Mouse (Mus musculus) ovary, postnatal 36 days (tissue): ENCODE data around the gene Cdc123.

ENCODE experiments used
- DNase-seq: peaks from one replicate; pipeline ENCODE4 v3.0.0; 2022; ENCODE audit warnings: low spot score, mixed read lengths

Cdc123 gene

GRCm38 (mm10) chr2:5804440-5805045, 40.4 kb downstream of the Cdc123 start:
- no peak for DNase-seq

GRCm38 (mm10) chr2:5801927-5802590, 42.9 kb downstream of the Cdc123 start:
- DNase-seq = no peak

GRCm38 (mm10) chr2:5801182-5801640, 43.8 kb downstream of the Cdc123 start:
- DNase-seq = no peak

DNA sequence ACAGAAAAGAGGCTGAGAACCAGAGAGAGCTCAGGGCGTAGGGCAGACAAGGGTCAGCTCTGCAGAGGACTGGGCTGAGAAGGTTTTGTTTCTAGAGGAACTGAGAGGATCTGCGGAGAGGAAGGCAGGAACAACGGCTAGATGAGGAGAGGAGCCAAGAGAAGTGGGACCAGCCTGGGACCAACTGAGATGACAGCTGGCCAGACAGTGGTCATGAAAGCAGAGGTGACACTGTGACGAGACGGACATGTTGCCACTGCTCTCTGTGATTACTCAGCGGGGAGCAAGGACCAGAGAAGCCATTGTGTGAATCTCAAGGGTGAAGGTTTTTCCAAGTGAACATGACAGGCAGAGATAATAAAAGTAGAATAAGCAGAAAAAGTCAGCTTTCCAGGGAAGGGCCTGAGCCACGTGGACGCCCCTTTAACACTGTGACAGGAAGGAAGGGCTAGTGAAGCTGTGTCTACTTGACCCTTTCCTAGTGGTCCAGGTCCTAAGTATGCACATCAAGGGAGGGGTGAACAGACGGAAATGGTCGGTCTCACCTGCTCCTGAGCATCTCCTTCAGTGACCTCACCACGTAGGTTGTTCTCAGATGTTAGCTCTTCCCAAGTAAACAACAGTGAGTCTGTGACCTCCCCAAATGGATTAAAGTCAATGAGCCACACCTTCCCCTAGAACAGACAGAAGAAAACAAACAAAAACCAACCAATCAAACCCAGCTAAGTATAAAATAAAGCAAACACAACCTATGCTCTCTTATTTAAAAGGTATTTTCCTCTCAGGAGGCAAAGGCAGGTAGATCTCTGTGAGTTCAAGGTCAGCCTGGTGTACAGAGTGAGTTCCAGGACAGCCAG, 46.9 kb downstream of the Cdc123 start:
- DNase-seq = no peak

DNA sequence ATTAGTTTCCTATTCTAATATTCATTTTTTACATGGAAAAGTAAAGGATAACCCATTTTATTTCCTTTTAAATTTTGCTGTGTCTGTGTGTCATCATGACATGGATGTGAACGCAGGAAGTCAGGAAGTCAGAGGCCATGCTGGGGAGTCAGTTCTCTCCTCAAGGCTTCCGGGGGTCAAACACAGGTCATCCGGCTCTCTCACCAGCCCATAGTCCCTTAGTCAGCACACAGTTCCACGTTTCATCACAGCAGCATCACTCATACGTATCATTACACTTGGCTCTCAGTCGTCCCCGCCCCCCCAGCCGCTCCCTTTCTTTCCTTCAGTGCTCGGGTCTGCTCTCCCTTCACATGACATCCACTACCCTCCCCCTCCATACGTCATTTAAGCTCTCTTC, 51.2 kb downstream of the Cdc123 start:
- DNase-seq = no peak

- no peak for DNase-seq
Observed at GRCm38 (mm10) chr2:5792056-5792455, 52.9 kb downstream of the Cdc123 start.

DNA sequence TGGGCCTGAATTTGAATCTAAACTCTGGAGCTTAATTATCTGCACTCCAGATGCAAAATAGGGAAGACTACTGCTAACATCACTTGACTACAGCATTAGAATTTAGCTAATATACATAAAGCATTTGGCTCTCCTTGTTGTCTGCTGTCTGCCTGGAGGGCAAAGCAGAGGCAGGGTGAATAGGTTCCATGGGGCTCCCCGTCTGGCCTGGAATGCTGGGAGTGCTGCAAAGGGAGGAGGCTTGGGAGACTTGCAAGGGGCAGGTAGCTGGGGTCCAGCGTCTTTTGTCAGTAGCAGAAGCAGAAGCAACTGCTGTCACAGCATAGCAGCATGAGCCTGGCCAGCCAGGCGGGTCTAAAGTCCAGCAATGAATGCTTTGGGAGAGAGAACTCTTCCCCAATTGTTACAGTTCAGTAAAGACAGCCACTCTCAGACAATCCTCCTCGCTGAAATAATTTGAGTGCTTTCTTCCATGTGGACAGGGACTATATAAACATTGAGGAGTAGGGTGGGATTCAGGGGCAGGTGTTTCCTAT, 55.3 kb downstream of the Cdc123 start:
- no peak for DNase-seq

GRCm38 (mm10) chr2:5787391-5787790, 57.6 kb downstream of the Cdc123 start:
- no peak for DNase-seq

- DNase-seq = no peak
Observed at GRCm38 (mm10) chr2:5772464-5772863, 72.5 kb downstream of the Cdc123 start.

- no peak for DNase-seq
Observed at GRCm38 (mm10) chr2:5770708-5771241, 74.2 kb downstream of the Cdc123 start.

- no peak for DNase-seq
Observed at GRCm38 (mm10) chr2:5769630-5770029, 75.3 kb downstream of the Cdc123 start.

DNA sequence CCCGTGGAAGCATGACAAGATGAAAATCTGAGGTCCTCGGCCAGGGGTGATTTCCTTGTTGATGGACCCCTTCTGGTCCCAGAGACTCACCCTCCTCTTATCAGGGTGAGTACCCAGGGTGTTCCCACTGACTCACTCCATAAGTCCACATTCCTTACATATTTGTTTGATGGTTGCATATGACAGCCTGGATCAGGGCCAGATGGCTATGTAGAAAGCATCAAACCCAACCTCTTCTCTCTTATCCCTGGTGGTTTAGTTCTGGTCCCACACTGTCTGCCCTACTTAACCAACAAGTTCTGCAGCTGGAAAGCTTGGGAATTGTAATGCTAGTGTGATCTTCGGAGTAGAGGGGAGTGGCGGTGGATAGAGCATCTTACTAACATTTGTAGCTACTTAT, 76.0 kb downstream of the Cdc123 start:
- DNase-seq = no peak

- DNase-seq = no peak
Observed at GRCm38 (mm10) chr2:5762031-5762430, 82.9 kb downstream of the Cdc123 start.

DNA sequence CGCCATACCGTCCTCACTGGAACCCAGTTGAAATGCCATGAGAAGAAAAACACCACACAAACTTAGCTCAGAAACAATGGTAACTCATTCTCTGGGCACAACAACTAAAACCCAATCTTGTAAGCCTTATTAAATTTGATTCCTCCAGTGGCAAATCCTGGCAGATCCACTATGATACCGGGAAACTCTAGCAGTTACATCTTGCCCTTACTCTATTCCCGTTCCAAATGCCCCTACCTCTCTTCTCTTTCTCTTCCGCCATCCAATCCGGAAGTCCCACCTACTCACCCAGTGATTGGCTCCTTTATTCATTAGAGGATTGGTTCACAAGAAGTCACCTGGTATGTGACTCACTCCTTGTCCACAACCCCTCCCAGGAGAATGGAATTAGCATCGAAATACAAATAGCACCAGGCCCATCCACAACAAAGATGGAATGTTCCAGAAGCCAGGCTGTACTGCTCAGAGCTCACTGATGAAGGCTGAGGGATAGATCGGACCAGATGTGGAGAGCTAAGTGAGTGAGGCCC, 84.4 kb downstream of the Cdc123 start:
- no peak for DNase-seq

DNA sequence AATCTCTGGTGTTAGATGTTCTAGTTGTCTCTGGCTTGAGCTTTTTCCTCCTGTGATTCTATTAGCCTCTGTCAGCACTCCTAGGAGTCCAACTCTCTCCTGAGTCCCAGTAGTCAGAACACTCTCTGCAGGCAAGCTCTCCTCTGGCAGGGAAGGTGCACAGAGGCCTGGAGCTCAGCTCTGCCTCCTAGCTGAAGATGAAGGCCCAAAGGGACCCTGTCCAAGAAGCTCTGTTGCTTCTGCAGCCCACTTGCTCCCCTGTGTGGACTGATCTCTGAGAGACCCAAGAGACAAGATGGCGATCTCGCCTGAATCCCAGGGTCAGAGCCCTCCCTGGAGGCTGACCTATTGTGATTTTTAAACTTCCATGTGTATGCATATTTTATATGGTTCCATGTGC, 86.4 kb downstream of the Cdc123 start:
- no peak for DNase-seq

GRCm38 (mm10) chr2:5750872-5751271, 94.1 kb downstream of the Cdc123 start:
- no peak for DNase-seq

GRCm38 (mm10) chr2:5749210-5749609, 95.8 kb downstream of the Cdc123 start:
- no peak for DNase-seq

GRCm38 (mm10) chr2:5747545-5748043, 97.4 kb downstream of the Cdc123 start:
- no peak for DNase-seq

- DNase-seq = no peak
Observed at GRCm38 (mm10) chr2:5746529-5746928, 98.4 kb downstream of the Cdc123 start.
